Mouse (Mus musculus): ENCODE measurements around the gene Lgals4.

DNA sequence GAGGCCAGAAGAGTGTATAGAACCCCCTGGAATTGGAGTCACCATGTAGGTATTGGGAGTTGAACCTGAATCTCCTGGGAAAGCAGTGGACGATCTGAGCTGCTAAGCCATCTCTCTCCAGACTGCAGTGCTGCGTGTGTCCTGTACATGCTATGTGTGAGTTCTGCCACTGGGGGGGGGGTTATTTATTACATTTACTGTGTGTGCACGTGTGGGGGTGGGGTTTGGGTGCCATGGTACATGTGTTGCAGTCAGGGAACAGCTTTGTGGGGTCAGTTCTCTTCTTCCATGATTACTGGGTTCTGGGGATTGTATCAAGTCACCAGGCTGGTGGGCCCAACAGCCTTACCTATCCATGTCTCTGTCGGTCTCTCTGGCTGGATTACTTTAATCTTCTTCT, 26.8 kb upstream of the Lgals4 start:
- TF ChIP-seq CTCF (IDR thresholded peaks at IDR 0.05; ENCODE audit: control insufficient read depth, insufficient read depth, insufficient read length) (no peak), MAX (IDR thresholded peaks at IDR 0.05) (no peak), USF1 (IDR thresholded peaks at IDR 0.05; ENCODE audit: low read depth) (no peak), FOSL1 (IDR thresholded peaks at IDR 0.05; ENCODE audit: insufficient read depth, low read length, poor library complexity, severe bottlenecking) (no peak), CEBPB (IDR thresholded peaks at IDR 0.05; ENCODE audit: low read depth) (no peak), MYOD1 (IDR thresholded peaks at IDR 0.05; ENCODE audit: control insufficient read depth, insufficient read length, low read depth) (no peak)
